Mouse (Mus musculus) urinary bladder, adult 18-20 months (tissue): ENCODE data around the gene Tnik.

Experiments used
- DNase-seq, 2 experiments: peaks; one replicate each; pipeline ENCODE4 v3.0.0; 2022; ENCODE audit warnings: low spot score in 2 of 2, mixed read lengths in 2 of 2

Tnik gene

GRCm38 (mm10) chr3:28346476-28346875 is 83.5 kb downstream of the Tnik start:
- no peak for DNase-seq

- DNase-seq = no peak
These were observed 85.7 kb downstream of the Tnik start for GRCm38 (mm10) chr3:28348746-28349145.

- no peak for DNase-seq
These were observed 87.3 kb downstream of the Tnik start for GRCm38 (mm10) chr3:28350147-28350801.

- no peak for DNase-seq
These were observed 95.4 kb downstream of the Tnik start for GRCm38 (mm10) chr3:28358391-28358790.

GRCm38 (mm10) chr3:28359138-28359537 is 96.1 kb downstream of the Tnik start:
- DNase-seq = peak; percentile 11 to 52

- no peak for DNase-seq
These were observed 98.0 kb downstream of the Tnik start for GRCm38 (mm10) chr3:28361056-28361455.

- no peak for DNase-seq
These were observed 100.6 kb downstream of the Tnik start for GRCm38 (mm10) chr3:28363441-28364125.

GRCm38 (mm10) chr3:28368746-28369145 is 105.7 kb downstream of the Tnik start:
- DNase-seq = no peak

GRCm38 (mm10) chr3:28369266-28369665 is 106.3 kb downstream of the Tnik start:
- no peak for DNase-seq

GRCm38 (mm10) chr3:28369698-28370097 is 106.7 kb downstream of the Tnik start:
- DNase-seq = no peak

- no peak for DNase-seq
These were observed 108.6 kb downstream of the Tnik start for GRCm38 (mm10) chr3:28371583-28371982.

GRCm38 (mm10) chr3:28372459-28372858 is 109.4 kb downstream of the Tnik start:
- DNase-seq = no peak

GRCm38 (mm10) chr3:28374738-28375510 is 111.9 kb downstream of the Tnik start:
- DNase-seq = no peak

GRCm38 (mm10) chr3:28380224-28380623 is 117.2 kb downstream of the Tnik start:
- DNase-seq = no peak

- DNase-seq = no peak
These were observed 120.6 kb downstream of the Tnik start for GRCm38 (mm10) chr3:28383526-28384126.

GRCm38 (mm10) chr3:28385199-28385975 is 122.4 kb downstream of the Tnik start:
- no peak for DNase-seq

- no peak for DNase-seq
These were observed 125.5 kb downstream of the Tnik start for GRCm38 (mm10) chr3:28388540-28388939.

GRCm38 (mm10) chr3:28390183-28390582 is 127.2 kb downstream of the Tnik start:
- DNase-seq = no peak

- no peak for DNase-seq
These were observed 129.5 kb downstream of the Tnik start for GRCm38 (mm10) chr3:28392542-28392941.

GRCm38 (mm10) chr3:28398781-28399180 is 135.8 kb downstream of the Tnik start:
- DNase-seq = no peak

- no peak for DNase-seq
These were observed 136.7 kb downstream of the Tnik start for GRCm38 (mm10) chr3:28399593-28400216.
